Mouse (Mus musculus) splenic B cell, adult 2 months (primary cell): ENCODE measurements around the gene Bloc1s6.

Source experiments
- DNase-seq: peaks from one replicate; pipeline ENCODE4 v3.0.0-alpha.2; 2011; ENCODE audit warnings: low read depth, low spot score
- H3K27me3 ChIP-seq: 2 replicates; pipeline ENCODE4 v1.6.1; 2012; ENCODE audit warnings: mild to moderate bottlenecking, low read length, moderate library complexity, mixed read lengths; ENCODE audit not compliant: control insufficient read depth, poor library complexity, insufficient read depth, severe bottlenecking
- H3K36me3 ChIP-seq: 2 replicates; pipeline ENCODE4 v1.6.1; 2012; ENCODE audit warnings: mild to moderate bottlenecking, low read length, moderate library complexity, mixed read lengths; ENCODE audit not compliant: control insufficient read depth, poor library complexity, insufficient read depth, severe bottlenecking

Bloc1s6 gene

GRCm38 (mm10) chr2:122780447-122780846 lies 42.1 kb downstream of the Bloc1s6 start:
- Histone ChIP-seq H3K27me3 (no peaks in the 10 kb centered on the region), H3K36me3 (no peaks in the 10 kb centered on the region)
- DNase-seq, result no peak

- Histone ChIP-seq H3K27me3 (no peaks in the 10 kb centered on the region), H3K36me3 (no peaks in the 10 kb centered on the region)
- DNase-seq, result no peak
Observed at GRCm38 (mm10) chr2:122781590-122782356, 43.5 kb downstream of the Bloc1s6 start.

- DNase-seq, result no peak
- Histone ChIP-seq H3K27me3 (no peaks in the 10 kb centered on the region), H3K36me3 (no peaks in the 10 kb centered on the region)
Observed at GRCm38 (mm10) chr2:122783730-122784129, 45.4 kb downstream of the Bloc1s6 start.

GRCm38 (mm10) chr2:122784701-122785100 lies 46.4 kb downstream of the Bloc1s6 start:
- Histone ChIP-seq H3K36me3 (no peaks in the 10 kb centered on the region), H3K27me3 (no peaks in the 10 kb centered on the region)
- no peak for DNase-seq

GRCm38 (mm10) chr2:122786167-122786566 lies 47.9 kb downstream of the Bloc1s6 start:
- no peaks in the 10 kb centered on the region for H3K27me3 ChIP-seq
- no peak for DNase-seq

GRCm38 (mm10) chr2:122789311-122789710 lies 51.0 kb downstream of the Bloc1s6 start:
- no peaks in the 10 kb centered on the region for H3K36me3 ChIP-seq
- DNase-seq, result no peak
- H3K27me3 ChIP-seq, result no peaks in the 10 kb centered on the region

More at GRCm38 (mm10) chr2:122786167-122786566, 47.9 kb downstream of the Bloc1s6 start:
- H3K36me3 ChIP-seq, result no peaks in the 10 kb centered on the region

- no peak for DNase-seq
- H3K27me3 ChIP-seq, result no peaks in the 10 kb centered on the region
- no peaks in the 10 kb centered on the region for H3K36me3 ChIP-seq
Observed at GRCm38 (mm10) chr2:122789730-122790129, 51.4 kb downstream of the Bloc1s6 start.
